Mouse (Mus musculus) midbrain, embryonic 14.5 days (tissue): ENCODE results near the gene Tubb5. TPM values are rescaled to one million over a fixed set of nuclear protein-coding genes. Genes with fewer than 3 reads are reported as not detected.

Experiments
- ATAC-seq: fragments of 200-750 bp; cut with Nextera tagmentation; 2 replicates; pipeline ENCODE4 v1.8.0; 2017; ENCODE audit warnings: moderate number of reproducible peaks, moderate library complexity; ENCODE audit not compliant: low FRiP score, low TSS enrichment
- DNase-seq: peaks from one replicate; pipeline ENCODE4 v3.0.0-alpha.2; 2015
- H3K27ac ChIP-seq: fragments of 300-500 bp; sonication (generic); replicated peaks from 2 replicates; pipeline ENCODE4 v1.5.1; 2014; ENCODE audit warnings: mild to moderate bottlenecking, low read depth, low read length, moderate library complexity
- H3K27me3 ChIP-seq: fragments of 300-500 bp; sonication (generic); 2 replicates; pipeline ENCODE4 v1.6.1; 2014; ENCODE audit warnings: low read length, control low read depth, mixed read lengths; ENCODE audit not compliant: control insufficient read depth, insufficient read depth
- H3K36me3 ChIP-seq: fragments of 300-500 bp; sonication (generic); 2 replicates; pipeline ENCODE4 v1.6.1; 2014; ENCODE audit warnings: low read length, control low read depth; ENCODE audit not compliant: control insufficient read depth, insufficient read depth
- H3K4me1 ChIP-seq: fragments of 300-500 bp; sonication (generic); 2 replicates; pipeline ENCODE4 v1.6.1; 2014; ENCODE audit warnings: mild to moderate bottlenecking, antibody characterized with exemption, low read length, control low read depth; ENCODE audit not compliant: control insufficient read depth, insufficient read depth
- H3K4me2 ChIP-seq: fragments of 300-500 bp; sonication (generic); 2 replicates; pipeline ENCODE4 v1.6.1; 2014; ENCODE audit warnings: mild to moderate bottlenecking, low read length, moderate library complexity
- H3K4me3 ChIP-seq: fragments of 300-500 bp; sonication (generic); replicated peaks from 2 replicates; pipeline ENCODE4 v1.5.1; 2014; ENCODE audit warnings: low read depth, low read length
- H3K9ac ChIP-seq: fragments of 300-500 bp; sonication (generic); replicated peaks from 2 replicates; pipeline ENCODE4 v1.6.1; 2014; ENCODE audit warnings: mild to moderate bottlenecking, low read length, moderate library complexity
- H3K9me3 ChIP-seq: fragments of 300-500 bp; sonication (generic); 2 replicates; pipeline ENCODE4 v1.6.1; 2016; ENCODE audit warnings: low read length, control low read depth, mixed read lengths; ENCODE audit not compliant: control insufficient read depth
- WGBS: fragments of 180-500 bp; shearing (Covaris S2); extraction: QIAGEN DNeasy Blood & Tissue Kit; methylation state at CpG from one replicate; pipeline ENCODE4 v1.1.7; 2014; 5-methylcytosine and 5-hydroxymethylcytosine counted together
- polyA plus RNA-seq: library from polyadenylated mRNA; unstranded; fragments of >200 nt; fragmentation: Nextera tagmentation; extraction: Ambion mirVana; gene quantifications from 2 replicates; pipeline ENCODE4 v1.2.1, GENCODE M21; 2014

The Tubb5 gene
- polyA plus RNA-seq, 1 experiment from 2014 or later = 1,880 TPM

GRCm38 (mm10) chr17:35834696-35835422, 3.2 kb downstream of the Tubb5 start:
- WGBS = 76% methylated on average over 26 of the region's 26 CpGs
- H3K27ac ChIP-seq = peak overlapping the region; percentile 14; the same call in 1 of the 2 replicates

DNA sequence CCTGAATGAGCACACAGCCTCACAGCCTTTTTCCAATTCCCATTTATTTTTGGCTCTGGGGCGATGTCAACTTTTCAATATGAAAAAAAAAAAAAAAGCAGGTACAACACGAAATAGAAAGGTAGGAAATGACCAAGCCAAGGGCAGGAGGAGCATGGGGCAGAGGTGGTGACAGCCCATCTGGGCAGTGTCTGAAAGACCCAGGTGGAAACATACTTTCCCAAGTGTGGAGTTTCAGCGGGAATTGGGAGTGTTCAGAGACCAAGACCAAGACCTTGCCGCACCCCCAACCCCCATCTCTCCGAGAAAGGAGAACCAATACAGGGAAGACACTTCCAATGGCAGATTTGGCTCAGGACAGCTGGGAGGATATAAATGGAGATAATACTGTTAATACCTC, 4.2 kb downstream of the Tubb5 start:
- H3K9ac ChIP-seq = no peak overlapping the region; the same call in 1 of the 2 replicates
- 68% methylated on average over 5 of the region's 5 CpGs for whole genome bisulfite sequencing

More at GRCm38 (mm10) chr17:35834696-35835422, 3.2 kb downstream of the Tubb5 start:
- peaks cover 30% of the 10 kb centered on the region for H3K4me1 ChIP-seq
- DNase-seq = peak; percentile 47
- H3K9me3 ChIP-seq = no peaks in the 10 kb centered on the region
- peak overlapping the region; percentile 82 for H3K4me2 ChIP-seq
- H3K9ac ChIP-seq = peak overlapping the region; percentile 34
- H3K36me3 ChIP-seq = peaks cover 63% of the 10 kb centered on the region
- no peaks in the 10 kb centered on the region for H3K27me3 ChIP-seq
- no peak for ATAC-seq
- H3K4me3 ChIP-seq = peak overlapping the region; percentile 64

GRCm38 (mm10) chr17:35833239-35833751, 4.8 kb downstream of the Tubb5 start:
- Histone ChIP-seq H3K27ac (no peak overlapping the region), H3K4me2 (peak overlapping the region; percentile 82; the same call in 1 of the 2 replicates)
- 27% methylated on average over 5 of the region's 5 CpGs for WGBS

More for the DNA sequence above, 4.2 kb downstream of the Tubb5 start:
- H3K9me3 ChIP-seq = no peaks in the 10 kb centered on the region
- H3K4me1 ChIP-seq = peaks cover 24% of the 10 kb centered on the region
- peaks cover 64% of the 10 kb centered on the region for H3K36me3 ChIP-seq
- H3K27ac ChIP-seq = no peak overlapping the region
- DNase-seq (no peak), ATAC-seq (no peak)
- peak overlapping the region; percentile 82 for H3K4me2 ChIP-seq
- no peaks in the 10 kb centered on the region for H3K27me3 ChIP-seq
- peak overlapping the region; percentile 10 for H3K4me3 ChIP-seq

GRCm38 (mm10) chr17:35832400-35833238, 5.5 kb downstream of the Tubb5 start:
- no peaks in the 10 kb centered on the region for H3K27me3 ChIP-seq
- H3K4me3 ChIP-seq = no peak overlapping the region
- no peak overlapping the region for H3K27ac ChIP-seq
- DNase-seq (no peak), ATAC-seq (no peak)
- no peak overlapping the region for H3K9ac ChIP-seq
- no peaks in the 10 kb centered on the region for H3K9me3 ChIP-seq
- 66% methylated on average over 8 of the region's 8 CpGs for WGBS
- H3K36me3 ChIP-seq = peaks cover 75% of the 10 kb centered on the region
- H3K4me2 ChIP-seq = no peak overlapping the region
- H3K4me1 ChIP-seq = peaks cover 24% of the 10 kb centered on the region

More at GRCm38 (mm10) chr17:35833239-35833751, 4.8 kb downstream of the Tubb5 start:
- Histone ChIP-seq H3K36me3 (peaks cover 69% of the 10 kb centered on the region), H3K4me3 (no peak overlapping the region), H3K9me3 (no peaks in the 10 kb centered on the region), H3K4me1 (peaks cover 24% of the 10 kb centered on the region), H3K27me3 (no peaks in the 10 kb centered on the region), H3K9ac (0 out of 2 replicates have a peak overlapping the region, but pooled peaks have one; percentile 9)
- DNase-seq (no peak), ATAC-seq (no peak)

- H3K9me3 ChIP-seq = no peaks in the 10 kb centered on the region
- ATAC-seq (peak; percentile 65; the same call in 1 of the 2 replicates), DNase-seq (peak; percentile 91)
- H3K4me3 ChIP-seq = no peak overlapping the region
- H3K9ac ChIP-seq = no peak overlapping the region
- peaks cover 78% of the 10 kb centered on the region for H3K36me3 ChIP-seq
- H3K27me3 ChIP-seq = no peaks in the 10 kb centered on the region
- H3K27ac ChIP-seq = no peak overlapping the region
- 3% methylated on average over 21 of the region's 21 CpGs for WGBS
- 0 out of 2 replicates have a peak overlapping the region, but pooled peaks have one; percentile 6 for H3K4me2 ChIP-seq
- H3K4me1 ChIP-seq = peaks cover 11% of the 10 kb centered on the region
Measured at GRCm38 (mm10) chr17:35829737-35830136, 8.4 kb downstream of the Tubb5 start.

DNA sequence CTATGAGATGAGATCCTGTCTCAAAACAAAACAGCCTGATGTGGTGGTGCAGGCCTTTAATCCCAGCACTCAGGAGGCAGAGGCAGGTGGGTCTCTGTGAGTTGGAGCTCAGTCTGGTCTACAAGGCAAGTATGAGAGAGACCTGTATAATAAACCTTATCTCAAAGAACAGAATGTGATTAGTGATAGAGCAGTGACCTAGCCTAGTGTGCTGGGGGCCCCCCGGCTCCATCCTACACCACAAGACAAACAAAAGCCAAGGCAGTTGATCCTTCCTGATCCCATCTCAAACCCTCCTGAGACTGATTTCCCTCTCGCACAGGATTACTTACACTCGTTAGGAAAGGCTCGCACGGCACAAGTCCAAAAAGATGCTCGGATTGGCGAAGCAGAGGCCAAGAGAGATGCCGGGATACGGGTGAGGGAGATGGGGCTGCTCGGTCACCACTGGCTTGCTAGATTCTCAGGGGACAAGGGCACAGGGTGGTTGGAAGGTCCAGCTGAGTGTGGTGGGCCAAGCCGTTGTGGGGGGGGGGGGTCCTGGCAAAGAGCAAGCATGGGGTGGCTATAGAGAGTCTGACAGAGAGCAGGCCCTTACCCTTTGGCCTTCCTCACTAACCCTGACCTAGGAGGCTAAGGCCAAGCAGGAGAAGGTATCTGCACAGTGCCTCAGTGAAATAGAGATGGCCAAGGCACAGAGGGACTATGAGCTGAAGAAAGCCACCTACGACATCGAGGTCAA, 12.8 kb downstream of the Tubb5 start:
- H3K4me1 ChIP-seq = peaks cover 27% of the 10 kb centered on the region
- no peak overlapping the region for H3K9ac ChIP-seq
- ATAC-seq = no peak
- no peak for DNase-seq
- H3K36me3 ChIP-seq = peaks cover 39% of the 10 kb centered on the region
- no peak overlapping the region for H3K4me3 ChIP-seq
- 90% methylated on average over 13 of the region's 13 CpGs for WGBS
- H3K9me3 ChIP-seq = no peaks in the 10 kb centered on the region
- H3K27ac ChIP-seq = no peak overlapping the region
- H3K4me2 ChIP-seq = no peak overlapping the region
- no peaks in the 10 kb centered on the region for H3K27me3 ChIP-seq

DNA sequence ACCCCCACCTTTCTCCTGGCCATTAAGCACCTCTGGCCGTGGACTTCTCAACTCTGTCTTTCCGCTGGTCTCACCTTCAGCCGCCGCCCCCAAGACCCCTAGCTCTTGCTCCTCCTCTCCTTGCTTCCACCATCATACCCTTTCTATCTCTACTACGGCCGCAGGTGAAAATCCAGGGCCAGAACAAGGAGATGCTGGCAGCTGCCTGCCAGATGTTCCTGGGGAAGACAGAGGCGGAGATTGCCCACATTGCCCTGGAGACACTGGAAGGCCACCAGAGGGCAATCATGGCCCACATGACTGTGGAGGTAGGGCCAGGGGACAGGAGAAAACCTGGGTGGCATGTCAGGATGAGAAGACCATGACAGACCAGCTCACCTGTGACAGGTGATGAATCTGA, 13.7 kb downstream of the Tubb5 start:
- Histone ChIP-seq H3K4me2 (peak overlapping the region; percentile 75), H3K4me3 (peak overlapping the region; percentile 66)

More for the DNA sequence above, 13.7 kb downstream of the Tubb5 start:
- H3K4me1 ChIP-seq = peaks cover 24% of the 10 kb centered on the region
- ATAC-seq = no peak
- 0 out of 2 replicates have a peak overlapping the region, but pooled peaks have one; percentile 10 for H3K9ac ChIP-seq
- WGBS = 69% methylated on average over 7 of the region's 7 CpGs
- DNase-seq = no peak
- 0 out of 2 replicates have a peak, but pooled peaks cover 4% of the 10 kb centered on the region for H3K27me3 ChIP-seq
- peaks cover 35% of the 10 kb centered on the region for H3K36me3 ChIP-seq
- H3K27ac ChIP-seq = no peak overlapping the region
- no peaks in the 10 kb centered on the region for H3K9me3 ChIP-seq
